Mouse (Mus musculus) right cerebral cortex, postnatal 10 days (tissue): ENCODE measurements around the gene 6430548M08Rik.

Experiments used
- DNase-seq, 2 experiments: peaks; one replicate each; pipeline ENCODE4 v3.0.0; 2021; ENCODE audit warnings: low spot score in 2 of 2

6430548M08Rik gene

DNA sequence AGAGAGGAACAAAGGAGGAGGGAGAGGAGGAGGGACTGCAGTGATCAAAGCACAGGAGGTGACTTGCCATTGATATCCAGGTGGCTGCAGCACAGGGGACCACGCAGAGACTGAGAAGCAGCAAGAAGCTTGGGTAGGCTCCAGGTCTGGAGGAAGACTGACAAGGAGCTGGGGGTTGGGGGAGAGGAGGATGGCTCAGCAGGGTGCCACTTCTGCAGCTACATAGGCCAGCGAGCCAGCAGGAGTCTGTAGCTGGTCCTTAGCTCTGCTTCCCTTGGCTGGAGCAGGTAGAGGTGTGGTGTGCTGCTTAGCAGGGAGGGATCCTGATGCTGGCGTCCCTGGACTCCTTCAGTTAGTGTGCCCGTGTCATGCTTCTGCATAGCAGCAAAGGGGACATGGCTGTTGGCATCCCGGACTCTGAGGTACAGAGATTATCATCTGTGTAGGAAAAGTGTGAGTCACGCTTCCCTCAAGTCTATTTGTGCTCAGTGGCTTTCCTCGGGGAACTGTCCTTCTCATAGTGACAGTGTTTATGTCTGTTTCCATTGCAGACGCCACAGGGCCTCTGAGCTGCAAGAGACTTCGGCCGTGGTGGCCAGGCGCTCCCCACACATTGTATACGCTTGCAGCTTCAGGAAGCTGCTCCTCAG lies 30.8 kb downstream of the 6430548M08Rik start:
- DNase-seq, result peak in 1 of 2 experiments; percentile 47

DNA sequence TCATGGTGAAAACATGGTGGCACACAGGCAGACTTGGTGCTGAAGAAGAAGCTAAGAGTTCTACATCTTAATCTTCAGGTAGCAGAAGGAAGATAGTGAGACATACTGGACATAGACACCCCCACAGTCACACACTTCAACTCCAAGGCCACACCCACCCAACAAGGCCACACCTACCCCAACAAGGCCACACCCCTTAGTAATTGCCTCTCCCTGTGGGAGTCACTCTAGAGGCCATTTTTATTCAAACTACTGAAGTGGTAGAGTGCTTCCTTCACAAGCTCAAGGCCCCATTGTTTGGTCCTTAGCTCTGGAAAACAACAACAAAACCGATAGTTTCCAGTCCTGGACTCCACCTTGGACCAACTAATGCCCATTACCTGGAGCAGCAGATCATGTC lies 32.1 kb downstream of the 6430548M08Rik start:
- DNase-seq, result no peak

DNA sequence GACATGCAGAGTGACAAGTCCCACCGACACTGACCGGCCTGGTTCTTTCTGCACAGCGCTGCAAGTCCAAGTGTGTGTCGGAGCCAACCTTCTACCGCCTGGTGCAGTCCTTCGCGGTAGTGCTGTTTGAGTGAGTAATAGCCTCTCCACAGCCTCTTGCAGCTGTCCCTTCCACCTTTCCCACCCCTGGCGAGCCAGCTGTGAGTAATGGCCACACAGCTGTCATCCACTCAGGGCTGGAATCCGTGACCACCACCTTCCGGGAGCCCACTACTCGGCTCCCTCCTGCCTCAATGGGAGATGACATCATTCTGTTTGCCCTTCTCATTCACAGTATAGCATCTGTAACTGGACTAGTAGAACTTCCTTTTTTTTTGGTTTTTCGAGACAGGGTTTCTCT lies 36.1 kb downstream of the 6430548M08Rik start:
- no peak for DNase-seq

DNA sequence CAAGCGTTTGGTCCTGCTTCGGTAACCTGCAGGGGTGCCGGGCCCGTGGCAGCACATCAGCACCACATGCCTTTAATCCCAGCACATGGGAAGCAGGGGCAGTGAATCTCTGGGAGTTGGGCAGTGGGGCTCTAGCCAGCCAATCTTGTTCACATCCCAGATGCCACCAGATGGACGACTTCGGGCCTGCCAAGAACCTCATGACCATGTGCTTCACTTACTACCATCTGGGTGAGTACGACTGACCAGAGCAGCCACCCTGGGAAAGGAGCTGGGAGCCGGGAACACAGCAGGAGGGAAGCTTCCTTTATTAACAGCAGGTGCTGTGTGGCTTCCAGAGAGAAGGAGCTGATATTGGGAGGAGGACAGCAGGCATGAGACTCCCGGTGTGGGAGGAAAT lies 37.2 kb downstream of the 6430548M08Rik start:
- DNase-seq, result no peak

DNA sequence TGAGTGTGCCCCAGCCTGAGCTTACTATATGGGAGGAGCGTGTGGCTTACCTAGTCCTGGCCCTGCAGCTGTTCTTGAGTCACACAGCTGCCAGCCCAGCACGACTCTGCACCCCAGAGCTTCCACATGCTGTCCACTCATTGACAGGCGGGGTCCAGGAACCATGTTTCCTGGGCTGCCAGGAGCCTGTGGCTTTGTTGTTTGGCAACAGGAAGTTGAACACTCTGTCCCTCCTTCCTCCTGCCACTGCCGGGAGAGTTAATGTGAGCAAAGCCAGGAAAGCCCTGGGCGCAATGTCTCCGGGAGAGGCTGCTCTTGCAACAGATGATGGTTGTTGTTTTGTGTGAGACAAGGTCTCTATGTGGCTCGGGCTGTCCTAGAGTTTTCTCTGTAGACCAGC lies 38.7 kb downstream of the 6430548M08Rik start:
- no peak for DNase-seq

DNA sequence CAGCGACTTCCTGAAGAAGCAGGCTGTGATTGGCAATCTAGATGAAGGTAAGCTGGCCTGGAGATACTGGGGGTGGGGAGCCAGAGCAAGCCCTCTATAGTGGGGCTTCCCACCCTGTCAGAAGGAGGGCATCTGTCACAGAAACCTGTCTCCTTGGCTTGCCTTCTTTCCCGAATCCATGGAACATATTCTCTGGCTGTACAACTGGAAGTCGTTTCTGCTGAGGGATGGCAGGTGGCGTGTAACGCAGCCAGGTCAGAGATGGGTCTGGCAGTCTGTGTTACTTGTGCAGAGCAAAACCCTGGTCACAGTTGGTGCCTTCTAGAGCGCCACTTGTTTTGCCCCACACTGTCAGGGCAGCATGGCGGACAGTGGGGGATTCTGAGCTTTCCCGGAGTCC lies 46.4 kb downstream of the 6430548M08Rik start:
- DNase-seq, result no peak

DNA sequence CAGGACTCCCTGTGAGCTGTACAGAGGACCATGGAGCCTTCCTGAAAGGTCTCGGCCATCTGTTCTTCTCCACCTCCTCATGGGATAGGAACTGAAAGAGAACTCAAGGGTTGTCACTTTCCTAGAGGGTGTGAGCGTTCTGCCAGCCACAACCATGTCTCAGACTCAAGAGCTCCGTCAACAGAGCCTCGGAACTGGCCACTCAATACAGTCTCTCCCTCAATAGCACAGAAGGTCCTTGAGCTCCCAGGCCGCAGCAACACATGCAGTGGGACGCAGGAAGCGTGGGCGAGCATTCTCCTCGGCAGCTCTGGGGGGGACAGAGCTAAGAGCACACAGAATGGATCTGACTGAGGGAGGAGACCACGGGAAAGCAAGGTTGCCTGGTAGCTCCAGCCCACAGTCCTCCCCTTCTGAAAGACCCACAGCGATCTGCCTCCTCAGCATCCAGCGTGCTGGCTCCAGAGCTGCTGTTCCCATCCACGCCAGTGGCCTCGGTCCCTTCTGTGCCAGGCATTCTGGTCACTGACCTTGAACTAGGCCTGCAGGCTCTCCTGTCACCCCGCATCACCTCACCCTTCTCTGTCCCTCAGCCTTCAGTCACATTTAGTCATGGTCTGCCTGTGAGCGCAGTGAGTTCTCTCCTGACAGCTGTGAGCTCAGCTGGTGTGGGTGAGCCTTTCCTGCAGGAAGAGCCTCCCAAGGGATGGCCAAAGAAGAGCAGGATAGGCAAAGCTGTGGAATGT lies 47.9 kb downstream of the 6430548M08Rik start:
- no peak for DNase-seq

DNA sequence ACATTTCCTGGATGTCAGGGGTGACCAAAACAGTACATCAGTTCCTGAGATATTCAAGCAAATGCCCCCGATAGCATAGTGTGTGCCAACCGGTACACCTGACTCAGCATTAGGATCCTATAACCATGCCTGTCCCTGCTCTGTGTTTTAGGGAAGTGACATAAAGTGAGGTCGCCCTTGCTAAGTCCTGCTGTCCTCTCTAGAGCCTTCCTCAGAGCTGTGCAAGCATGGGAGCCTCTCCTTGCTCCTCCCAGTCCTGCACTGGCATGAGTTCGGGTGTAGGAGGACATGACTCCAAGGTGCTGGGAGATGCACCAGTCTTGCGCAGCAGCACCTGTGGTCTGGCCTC lies 48.4 kb downstream of the 6430548M08Rik start:
- DNase-seq, result no peak

DNA sequence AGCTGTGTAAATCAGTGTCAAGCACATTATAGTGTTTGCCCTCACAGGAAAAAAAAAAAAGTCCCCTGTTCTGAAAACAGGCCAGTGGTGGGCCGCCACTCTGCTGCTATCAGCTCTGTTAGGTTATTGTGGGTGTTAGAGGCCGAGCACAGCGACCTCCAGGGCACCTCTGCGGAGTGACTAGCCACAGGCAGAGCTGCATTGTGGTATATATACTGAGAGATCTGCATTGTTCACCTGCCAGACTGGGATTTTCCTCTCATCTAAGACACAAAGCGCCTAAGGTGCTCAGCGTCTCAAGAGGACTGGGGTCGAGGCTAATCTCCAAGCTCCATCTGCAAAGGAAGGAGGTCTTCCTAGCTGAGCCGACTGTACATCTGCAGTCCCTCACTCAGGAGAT lies 49.4 kb downstream of the 6430548M08Rik start:
- no peak for DNase-seq

DNA sequence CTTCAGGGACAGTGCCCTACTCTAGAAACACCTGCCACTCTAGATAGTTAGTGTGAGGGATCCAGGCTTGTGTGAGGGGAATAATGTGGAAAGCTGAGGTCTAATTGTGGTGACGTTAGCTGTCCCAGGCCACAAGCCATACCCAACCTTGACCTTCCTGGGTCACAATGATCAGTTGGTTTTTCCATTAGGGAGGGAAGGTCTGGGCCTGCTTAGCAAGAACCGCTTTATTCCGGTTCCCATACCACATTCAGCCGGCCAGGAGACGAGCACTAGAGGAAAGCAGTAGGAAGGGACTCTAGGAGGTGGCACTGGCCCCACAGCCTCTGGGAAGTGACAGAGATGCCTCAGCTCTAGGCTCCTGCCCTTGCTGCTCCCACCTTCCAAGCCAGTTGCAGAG lies 50.1 kb downstream of the 6430548M08Rik start:
- no peak for DNase-seq

DNA sequence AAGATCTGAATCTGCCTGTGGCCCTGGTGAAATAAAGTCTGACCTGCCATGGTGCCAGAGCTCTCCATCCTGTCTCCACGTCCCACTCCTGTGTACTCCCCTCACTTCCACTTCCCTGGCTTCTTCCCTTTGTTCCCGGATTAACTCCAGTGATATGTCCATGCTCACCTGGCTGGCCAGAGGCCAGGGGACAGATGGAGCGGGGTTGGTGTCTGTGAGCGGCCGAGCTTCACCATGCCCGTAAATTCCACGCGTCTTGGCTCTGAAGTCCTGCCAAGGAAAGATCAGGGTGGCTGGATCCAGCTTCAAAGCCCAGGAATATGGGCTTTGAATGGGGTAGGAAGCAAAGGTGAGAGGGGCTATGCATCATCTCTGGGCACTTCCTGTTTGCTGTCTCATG lies 53.2 kb downstream of the 6430548M08Rik start:
- no peak for DNase-seq

DNA sequence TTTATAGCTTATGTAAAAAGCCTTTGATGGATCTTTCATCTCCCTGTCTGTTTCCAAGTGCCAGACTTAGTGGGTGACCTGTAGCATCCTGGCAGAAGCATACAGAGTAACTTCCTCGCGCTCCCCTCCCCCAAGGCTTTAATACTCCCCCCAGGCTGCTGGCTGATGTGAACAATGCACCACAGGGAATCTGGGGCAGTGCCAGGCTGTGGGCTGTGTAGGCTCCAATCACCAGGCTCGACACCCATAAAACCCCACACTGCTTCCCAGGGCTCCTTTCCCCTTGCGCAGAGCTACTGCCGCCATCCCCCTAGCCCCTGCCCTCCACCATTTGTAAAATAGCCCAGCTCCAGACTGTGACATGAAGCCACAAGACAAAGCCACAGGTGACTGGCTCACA lies 53.9 kb downstream of the 6430548M08Rik start:
- peak; percentile 74 to 79 for DNase-seq

DNA sequence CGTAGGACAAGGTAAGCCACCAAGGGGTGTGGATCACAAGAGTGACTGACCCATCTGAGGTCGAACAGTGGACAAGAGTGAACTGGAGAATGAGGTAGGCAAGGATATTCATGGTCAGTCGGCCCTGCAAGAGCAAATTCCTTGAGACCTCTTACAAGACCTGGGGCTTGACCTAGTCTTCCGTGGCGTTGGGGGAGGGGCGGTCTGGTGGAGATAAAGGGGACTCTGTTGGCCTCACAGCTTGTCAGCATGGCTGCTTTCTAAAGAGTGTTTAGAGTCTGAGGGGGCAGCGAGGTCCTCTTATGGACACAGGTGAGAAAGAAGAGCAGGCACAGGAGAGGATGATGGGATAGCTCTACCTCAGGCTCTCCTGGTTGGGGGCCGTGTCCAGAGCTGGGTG lies 55.2 kb downstream of the 6430548M08Rik start:
- no peak for DNase-seq

DNA sequence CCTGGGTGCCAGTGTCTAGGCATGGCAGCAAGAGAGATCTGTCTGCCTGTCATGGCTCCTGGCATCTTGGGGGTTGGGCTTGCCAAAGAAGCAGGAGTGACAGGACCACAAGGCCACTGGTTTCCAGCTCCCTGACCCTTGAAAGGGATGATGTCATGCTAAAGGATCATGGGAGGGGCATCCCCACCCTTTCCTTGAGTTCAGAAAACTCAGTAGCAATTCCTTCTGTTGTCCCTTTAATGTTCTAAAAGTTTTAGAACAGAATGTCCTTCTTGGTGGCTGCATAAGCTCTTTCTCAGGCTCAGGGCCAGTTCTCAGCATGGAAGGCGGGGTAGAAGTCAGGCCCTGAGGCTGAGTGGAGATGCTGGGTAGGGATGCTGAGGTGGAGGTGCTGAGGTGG lies 59.2 kb downstream of the 6430548M08Rik start:
- no peak for DNase-seq

DNA sequence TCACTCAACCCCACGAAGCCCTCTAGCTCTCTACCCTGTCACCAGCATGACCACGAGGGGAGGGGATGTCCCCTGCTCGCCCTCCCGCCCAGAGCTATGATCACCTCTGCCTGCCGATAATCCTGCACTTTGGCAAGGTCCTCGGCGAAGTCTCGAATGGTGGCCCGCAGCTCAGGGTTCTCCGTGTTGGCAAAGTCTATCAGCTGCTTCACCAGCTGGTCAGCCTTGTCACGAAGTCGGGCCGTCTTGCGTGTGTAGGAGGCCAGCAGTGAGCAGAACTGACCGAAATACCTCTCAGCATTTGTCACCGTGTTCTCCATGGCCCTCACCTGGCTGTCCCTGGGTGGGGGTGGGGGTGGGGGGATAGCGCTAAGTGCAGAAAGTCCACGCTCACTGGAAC lies 60.7 kb downstream of the 6430548M08Rik start:
- no peak for DNase-seq

DNA sequence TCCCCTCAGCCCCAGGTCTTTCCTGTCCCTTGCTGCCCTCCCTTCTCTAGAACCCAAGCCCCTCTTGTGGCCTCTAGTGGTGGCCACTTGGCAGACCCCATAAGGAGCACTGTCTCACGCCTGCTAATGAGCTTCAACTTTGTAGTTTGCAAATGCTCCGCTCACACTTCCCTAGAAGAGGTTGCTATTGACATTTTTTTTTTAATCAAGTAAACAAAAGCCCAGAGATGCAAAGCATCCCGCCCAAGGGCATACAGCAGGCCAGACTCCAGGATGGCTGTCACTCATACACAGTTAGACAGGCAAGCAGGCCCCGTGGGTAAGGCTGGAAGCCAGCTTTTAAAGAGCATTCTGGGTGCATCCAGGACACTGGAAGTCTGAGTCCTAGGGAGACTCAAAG lies 62.7 kb downstream of the 6430548M08Rik start:
- no peak for DNase-seq

DNA sequence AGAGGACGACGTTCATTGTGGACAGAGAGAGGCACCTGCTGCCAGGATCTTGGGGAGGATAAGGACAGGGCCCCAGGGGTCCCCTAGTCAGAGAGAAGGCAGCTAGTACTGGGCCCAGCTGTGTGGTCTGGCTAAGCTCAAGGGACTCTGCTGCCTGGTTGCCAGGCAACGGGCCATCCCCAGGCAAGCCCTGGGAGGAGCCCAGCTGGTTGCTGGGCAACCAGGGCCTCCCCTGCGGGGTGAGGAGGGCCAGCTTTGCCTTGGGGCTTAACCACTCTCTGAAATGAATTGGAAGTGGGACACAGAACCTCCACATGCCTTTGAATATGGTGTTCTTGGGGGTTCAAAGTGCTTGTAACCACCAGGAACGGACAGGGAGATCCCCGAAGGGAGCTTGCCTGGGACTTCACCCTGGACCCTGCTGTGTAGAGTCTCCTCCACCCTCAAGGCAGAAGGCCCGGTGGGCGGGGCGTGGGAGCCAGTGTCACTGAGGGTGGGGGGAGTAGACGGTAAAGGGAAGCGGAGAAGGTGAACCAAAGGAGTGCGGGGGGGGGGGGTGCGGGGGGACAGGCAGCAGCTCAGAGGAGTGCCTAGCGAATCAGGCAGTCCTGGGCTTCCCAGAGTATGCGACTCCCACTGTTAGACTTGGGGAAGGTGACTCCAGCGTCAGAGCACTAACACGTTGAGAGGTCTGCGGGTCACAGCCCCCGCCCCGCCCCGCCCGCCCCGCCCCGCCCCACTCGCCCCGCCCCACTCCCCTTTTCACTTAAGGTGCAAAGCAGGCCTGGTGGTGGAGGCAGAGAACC lies 63.6 kb downstream of the 6430548M08Rik start, which contains the start of gene Fam92b:
Gene Fam92b (minus strand): TSS at position 149 of the 806 bp plus-strand sequence.
- DNase-seq, result peak; percentile 84 to 87

DNA sequence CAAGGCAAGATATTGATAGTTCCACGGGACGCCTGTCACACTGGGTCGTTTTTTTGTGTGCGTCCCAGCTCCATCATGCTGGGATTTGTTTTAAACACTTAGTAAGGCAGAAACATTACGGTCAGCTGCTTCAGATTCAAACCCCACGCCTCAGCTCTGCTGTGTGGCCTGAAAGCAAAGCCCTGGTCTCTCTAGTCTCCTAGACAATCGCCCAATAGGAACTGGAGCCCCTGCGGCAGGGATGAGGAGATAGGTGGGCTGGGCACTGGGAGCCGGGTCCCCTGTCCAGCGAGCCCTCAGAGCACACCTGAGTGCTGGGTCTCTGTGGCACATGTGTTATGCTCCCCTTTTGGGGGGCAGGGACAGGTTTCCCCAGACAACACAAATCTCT lies 64.2 kb downstream of the 6430548M08Rik start:
- DNase-seq, result no peak

DNA sequence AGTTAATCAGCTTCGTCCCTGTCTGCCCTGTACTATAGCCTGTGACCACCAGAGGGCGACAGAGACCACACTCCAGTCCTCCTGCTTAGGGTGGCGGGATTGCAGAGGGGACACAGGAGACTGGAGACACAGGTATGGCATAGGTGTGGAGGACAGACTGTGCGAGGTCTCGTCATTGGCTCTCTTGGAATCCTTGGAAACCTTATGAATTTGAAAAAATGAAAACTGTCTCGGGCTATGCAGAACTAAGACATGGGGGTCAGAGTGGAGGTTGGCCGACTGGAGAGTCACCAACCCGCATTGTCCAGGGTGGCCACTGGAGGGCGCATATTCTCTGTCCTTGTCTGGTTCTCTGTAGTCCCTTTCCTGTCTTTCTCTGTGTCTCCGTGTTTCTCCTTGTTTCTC lies 65.1 kb downstream of the 6430548M08Rik start:
- DNase-seq, result peak; percentile 88 to 95

DNA sequence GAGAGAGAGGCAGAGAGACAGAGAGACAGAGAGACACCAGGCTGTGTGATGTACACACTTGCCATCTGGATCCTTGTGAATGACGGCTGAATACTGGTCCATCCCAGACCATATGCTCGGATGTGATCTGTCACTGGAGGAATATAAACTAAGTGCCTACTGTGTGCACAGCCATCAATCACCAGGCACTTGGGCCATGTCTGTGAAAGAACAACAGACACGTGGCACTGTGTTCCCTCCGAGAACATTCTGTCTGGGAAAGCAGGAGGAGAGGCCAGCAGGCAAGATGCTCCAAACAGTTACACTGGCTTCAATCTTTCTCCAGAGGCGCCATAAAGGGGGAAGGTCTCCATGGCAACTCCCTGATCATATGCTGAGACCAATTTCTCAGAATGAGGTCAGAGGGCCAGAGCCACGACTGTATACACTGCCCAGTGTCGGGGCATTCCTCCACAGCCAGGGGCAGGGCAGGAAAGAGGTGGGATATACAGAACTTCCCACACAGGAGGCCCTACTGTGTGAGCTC lies 66.6 kb downstream of the 6430548M08Rik start:
- DNase-seq, result no peak

DNA sequence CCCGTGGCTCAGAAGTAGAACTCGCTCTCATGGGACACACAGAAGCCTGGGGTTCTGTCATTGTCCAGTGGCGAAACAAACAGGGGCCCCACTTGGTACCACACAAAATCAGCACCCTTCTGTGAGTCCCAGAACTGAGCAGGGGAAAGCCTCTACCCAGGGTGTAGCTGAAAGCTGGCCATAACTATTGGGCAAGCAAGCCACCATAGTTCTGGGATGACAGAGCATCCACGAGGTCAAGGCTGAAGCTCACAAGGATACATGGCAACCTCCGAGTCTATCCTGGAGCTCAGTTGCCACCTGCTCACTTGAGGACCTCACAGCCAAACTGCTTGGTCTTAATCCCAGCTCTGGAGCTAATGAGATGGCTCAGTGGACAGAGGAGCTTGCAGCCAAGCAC lies 67.3 kb downstream of the 6430548M08Rik start:
- DNase-seq, result no peak

DNA sequence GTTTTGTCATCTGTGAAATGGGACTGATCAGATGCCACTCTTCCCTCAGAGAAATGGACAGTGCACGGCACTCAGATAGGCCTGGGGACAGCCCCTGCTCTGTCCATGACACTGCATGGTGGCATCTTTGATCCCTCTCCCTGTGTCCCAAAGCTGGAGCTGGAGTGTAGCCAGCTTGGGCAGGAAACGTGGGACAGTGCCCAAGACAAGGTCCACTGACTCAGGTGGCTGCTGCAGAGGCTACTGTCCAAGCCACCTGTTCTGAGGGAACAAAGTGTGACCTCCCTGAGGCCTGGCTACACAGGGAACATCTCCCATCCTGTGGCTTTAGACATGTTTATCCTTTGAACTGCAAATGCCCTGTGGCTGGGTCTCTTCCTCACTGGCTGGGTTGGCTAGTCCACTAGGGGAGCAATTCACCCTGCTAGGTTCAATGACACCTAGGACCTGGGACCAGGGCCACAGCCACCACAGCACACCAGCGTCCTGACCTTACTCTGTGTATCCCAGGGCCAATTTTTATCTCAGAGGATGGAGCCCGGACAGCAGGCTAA lies 68.0 kb downstream of the 6430548M08Rik start:
- DNase-seq, result no peak
